Mouse (Mus musculus): ENCODE data around the gene Pdlim5. TPM values are rescaled to one million over a fixed set of nuclear protein-coding genes. Genes with fewer than 3 reads are reported as not detected.

Pdlim5 gene
- polyA plus RNA-seq, 1 experiment from 2014 or later = 84.5 TPM

DNA sequence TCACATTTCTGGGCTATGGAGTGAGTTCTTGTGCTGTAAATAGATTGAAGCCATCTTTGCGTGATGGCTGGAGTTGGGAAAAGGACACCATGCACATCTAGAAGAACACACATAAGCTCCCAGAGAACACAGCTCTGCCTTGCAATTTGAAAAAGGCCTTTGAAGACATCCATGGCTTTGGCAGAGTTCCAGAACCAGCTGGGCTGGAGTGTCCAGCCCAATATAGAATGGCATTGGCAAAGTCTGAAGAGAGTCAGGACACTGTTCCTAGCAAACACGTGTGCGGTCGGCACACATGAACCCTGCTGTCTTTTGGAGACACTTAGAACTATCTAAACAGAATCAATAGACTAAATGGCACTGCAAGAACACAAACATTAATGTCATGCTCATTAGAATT, 26.7 kb upstream of the Pdlim5 start:
- Histone ChIP-seq H3K4me1 (ENCODE audit: control insufficient read depth, insufficient read depth, low read length) (no peaks in the 10 kb centered on the region), H3K9ac (ENCODE audit: low read depth, low read length) (no peak overlapping the region), H3K9me3 (ENCODE audit: control insufficient read depth, low read length) (no peaks in the 10 kb centered on the region), H3K27me3 (replicated peaks; ENCODE audit: control insufficient read depth, insufficient read depth, low read length) (no peaks in the 10 kb centered on the region), H3K4me3 (ENCODE audit: low read depth, low read length) (no peak overlapping the region), H3K36me3 (ENCODE audit: control insufficient read depth, insufficient read depth, low read length) (no peaks in the 10 kb centered on the region), H3K4me2 (ENCODE audit: low read depth, low read length) (no peak overlapping the region), H3K27ac (replicated peaks; ENCODE audit: low read depth, low read length) (no peak overlapping the region)
- 81% methylated on average over 4 of the region's 4 CpGs for WGBS
- DNase-seq (ENCODE audit: low spot score) (no peak), ATAC-seq (ENCODE audit: low read depth) (no peak)

- no peak overlapping the region for H3K4me3 ChIP-seq (ENCODE audit: low read depth, low read length)
- no peaks in the 10 kb centered on the region for H3K4me1 ChIP-seq (ENCODE audit: control insufficient read depth, insufficient read depth, low read length)
- no peak overlapping the region for H3K27ac ChIP-seq (replicated peaks; ENCODE audit: low read depth, low read length)
- no peaks in the 10 kb centered on the region for H3K9me3 ChIP-seq (ENCODE audit: control insufficient read depth, low read length)
- H3K27me3 ChIP-seq (replicated peaks; ENCODE audit: control insufficient read depth, insufficient read depth, low read length) = no peaks in the 10 kb centered on the region
- ATAC-seq (ENCODE audit: low read depth) (no peak), DNase-seq (ENCODE audit: low spot score) (no peak)
- 81% methylated on average over 3 of the region's 3 CpGs for WGBS
- no peaks in the 10 kb centered on the region for H3K36me3 ChIP-seq (ENCODE audit: control insufficient read depth, insufficient read depth, low read length)
- no peak overlapping the region for H3K9ac ChIP-seq (ENCODE audit: low read depth, low read length)
- no peak overlapping the region for H3K4me2 ChIP-seq (ENCODE audit: low read depth, low read length)
Observed at GRCm38 (mm10) chr3:142421470-142421869, 26.0 kb upstream of the Pdlim5 start.

DNA sequence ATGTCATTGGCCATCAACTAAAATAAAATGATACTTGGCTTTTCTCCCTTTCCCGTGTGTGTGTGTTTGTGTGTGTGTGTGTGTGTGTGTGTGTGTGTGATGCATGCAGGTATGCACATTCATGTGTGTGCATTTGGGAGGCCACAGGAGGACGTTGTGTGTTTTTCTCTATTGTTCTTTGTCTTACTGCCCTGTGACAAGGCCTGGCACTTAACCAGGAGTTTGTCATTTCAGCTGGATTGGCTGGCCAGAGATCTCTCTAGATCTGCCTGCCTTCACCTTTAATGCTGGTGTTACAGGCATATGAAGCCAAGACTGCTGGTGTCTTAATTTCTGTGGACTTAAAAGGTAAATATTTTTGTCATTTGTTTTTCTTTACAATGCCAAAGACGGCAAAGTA, 22.5 kb upstream of the Pdlim5 start:
- no peak overlapping the region for H3K27ac ChIP-seq (replicated peaks; ENCODE audit: low read depth, low read length)
- H3K4me1 ChIP-seq (ENCODE audit: control insufficient read depth, insufficient read depth, low read length) = no peaks in the 10 kb centered on the region
- no peak overlapping the region for H3K4me2 ChIP-seq (ENCODE audit: low read depth, low read length)
- no peaks in the 10 kb centered on the region for H3K36me3 ChIP-seq (ENCODE audit: control insufficient read depth, insufficient read depth, low read length)
- no peaks in the 10 kb centered on the region for H3K27me3 ChIP-seq (replicated peaks; ENCODE audit: control insufficient read depth, insufficient read depth, low read length)
- H3K9me3 ChIP-seq (ENCODE audit: control insufficient read depth, low read length) = no peaks in the 10 kb centered on the region
- ATAC-seq (ENCODE audit: low read depth) (no peak), DNase-seq (ENCODE audit: low spot score) (no peak)
- H3K4me3 ChIP-seq (ENCODE audit: low read depth, low read length) = no peak overlapping the region
- WGBS = 59% methylated on average over 3 of the region's 3 CpGs
- no peak overlapping the region for H3K9ac ChIP-seq (ENCODE audit: low read depth, low read length)

- no peak overlapping the region for H3K4me2 ChIP-seq (ENCODE audit: low read depth, low read length)
- ATAC-seq (ENCODE audit: low read depth) (no peak), DNase-seq (ENCODE audit: low spot score) (no peak)
- WGBS = 75% methylated on average over 4 of the region's 4 CpGs
- H3K4me3 ChIP-seq (ENCODE audit: low read depth, low read length) = no peak overlapping the region
- no peaks in the 10 kb centered on the region for H3K36me3 ChIP-seq (ENCODE audit: control insufficient read depth, insufficient read depth, low read length)
- H3K27me3 ChIP-seq (replicated peaks; ENCODE audit: control insufficient read depth, insufficient read depth, low read length) = no peaks in the 10 kb centered on the region
- H3K4me1 ChIP-seq (ENCODE audit: control insufficient read depth, insufficient read depth, low read length) = no peaks in the 10 kb centered on the region
- no peak overlapping the region for H3K9ac ChIP-seq (ENCODE audit: low read depth, low read length)
- no peak overlapping the region for H3K27ac ChIP-seq (replicated peaks; ENCODE audit: low read depth, low read length)
- H3K9me3 ChIP-seq (ENCODE audit: control insufficient read depth, low read length) = no peaks in the 10 kb centered on the region
Observed at GRCm38 (mm10) chr3:142413345-142413885, 17.9 kb upstream of the Pdlim5 start.

GRCm38 (mm10) chr3:142410930-142411329, 15.4 kb upstream of the Pdlim5 start:
- Histone ChIP-seq H3K27me3 (replicated peaks; ENCODE audit: control insufficient read depth, insufficient read depth, low read length) (no peaks in the 10 kb centered on the region), H3K9me3 (ENCODE audit: control insufficient read depth, low read length) (no peaks in the 10 kb centered on the region), H3K36me3 (ENCODE audit: control insufficient read depth, insufficient read depth, low read length) (no peaks in the 10 kb centered on the region), H3K9ac (ENCODE audit: low read depth, low read length) (no peak overlapping the region), H3K4me3 (ENCODE audit: low read depth, low read length) (no peak overlapping the region), H3K27ac (replicated peaks; ENCODE audit: low read depth, low read length) (no peak overlapping the region), H3K4me1 (ENCODE audit: control insufficient read depth, insufficient read depth, low read length) (no peaks in the 10 kb centered on the region), H3K4me2 (ENCODE audit: low read depth, low read length) (no peak overlapping the region)
- DNase-seq (ENCODE audit: low spot score) (no peak), ATAC-seq (ENCODE audit: low read depth) (no peak)

DNA sequence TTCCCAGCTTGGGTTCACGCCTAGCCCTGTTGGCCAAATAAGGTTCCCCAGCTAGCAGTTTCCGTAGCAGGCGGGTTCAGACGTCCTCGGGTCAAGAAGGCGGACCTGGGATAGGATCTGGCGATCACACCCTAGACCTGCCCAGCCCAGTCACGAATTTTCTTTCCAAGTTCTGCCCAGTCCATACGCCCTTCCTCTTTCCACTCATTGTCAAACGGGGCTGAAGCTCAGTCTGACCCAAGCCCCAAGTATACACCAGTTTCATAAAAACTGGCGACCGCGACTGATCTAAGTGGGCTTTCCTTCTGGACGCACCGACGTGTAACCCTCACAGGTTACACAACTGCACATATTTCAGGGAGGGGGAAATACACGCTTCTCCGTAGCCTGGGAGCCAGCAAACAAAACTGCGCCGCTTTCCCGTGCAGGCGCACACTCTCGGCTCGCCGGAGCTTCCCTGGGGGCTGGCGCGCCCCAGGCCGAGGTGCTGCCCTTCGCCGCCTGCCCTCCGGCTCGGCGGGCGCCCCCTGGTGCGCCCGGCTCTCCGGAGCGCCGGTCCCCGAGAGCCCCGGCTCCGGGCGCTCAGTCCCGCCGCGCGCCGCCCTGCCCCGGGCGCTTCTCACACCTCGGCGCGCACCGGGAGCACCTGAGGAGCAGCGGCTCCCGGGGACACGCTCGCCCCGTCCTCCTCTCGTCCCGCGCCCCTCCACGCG, 544 bp downstream of the Pdlim5 start:
- peak overlapping the region; percentile 70 for H3K27ac ChIP-seq (replicated peaks; ENCODE audit: low read depth, low read length)
- no peaks in the 10 kb centered on the region for H3K27me3 ChIP-seq (replicated peaks; ENCODE audit: control insufficient read depth, insufficient read depth, low read length)
- H3K4me3 ChIP-seq (ENCODE audit: low read depth, low read length) = peak overlapping the region; percentile 85
- peak overlapping the region; percentile 80 for H3K4me2 ChIP-seq (ENCODE audit: low read depth, low read length)
- under 1% methylated on average over 45 of the region's 64 CpGs for WGBS
- ATAC-seq (ENCODE audit: low read depth) (peak; percentile 82), DNase-seq (ENCODE audit: low spot score) (peak; percentile 37)
- peak overlapping the region; percentile 75 for H3K9ac ChIP-seq (ENCODE audit: low read depth, low read length)
- no peaks in the 10 kb centered on the region for H3K9me3 ChIP-seq (ENCODE audit: control insufficient read depth, low read length)
- H3K36me3 ChIP-seq (ENCODE audit: control insufficient read depth, insufficient read depth, low read length) = no peaks in the 10 kb centered on the region
- no peaks in the 10 kb centered on the region; the same call in none of the 2 replicates for H3K4me1 ChIP-seq (ENCODE audit: control insufficient read depth, insufficient read depth, low read length)

GRCm38 (mm10) chr3:142394000-142394411, 1.5 kb downstream of the Pdlim5 start:
- H3K9me3 ChIP-seq (ENCODE audit: control insufficient read depth, low read length) = no peaks in the 10 kb centered on the region
- peak overlapping the region; percentile 85 for H3K4me3 ChIP-seq (ENCODE audit: low read depth, low read length)
- no peaks in the 10 kb centered on the region; the same call in none of the 2 replicates for H3K4me1 ChIP-seq (ENCODE audit: control insufficient read depth, insufficient read depth, low read length)
- no peak overlapping the region for H3K27ac ChIP-seq (replicated peaks; ENCODE audit: low read depth, low read length)
- no peaks in the 10 kb centered on the region for H3K27me3 ChIP-seq (replicated peaks; ENCODE audit: control insufficient read depth, insufficient read depth, low read length)
- 0 out of 2 replicates have a peak overlapping the region, but pooled peaks have one; percentile 75 for H3K9ac ChIP-seq (ENCODE audit: low read depth, low read length)
- ATAC-seq (ENCODE audit: low read depth) (no peak), DNase-seq (ENCODE audit: low spot score) (peak; percentile 4)
- 47% methylated on average over 9 of the region's 9 CpGs for WGBS
- H3K36me3 ChIP-seq (ENCODE audit: control insufficient read depth, insufficient read depth, low read length) = no peaks in the 10 kb centered on the region
- H3K4me2 ChIP-seq (ENCODE audit: low read depth, low read length) = peak overlapping the region; percentile 80

GRCm38 (mm10) chr3:142391531-142391930, 4.0 kb downstream of the Pdlim5 start:
- Histone ChIP-seq H3K27ac (replicated peaks; ENCODE audit: low read depth, low read length) (no peak overlapping the region), H3K4me2 (ENCODE audit: low read depth, low read length) (no peak overlapping the region), H3K4me3 (ENCODE audit: low read depth, low read length) (no peak overlapping the region), H3K36me3 (ENCODE audit: control insufficient read depth, insufficient read depth, low read length) (no peaks in the 10 kb centered on the region), H3K9me3 (ENCODE audit: control insufficient read depth, low read length) (no peaks in the 10 kb centered on the region), H3K9ac (ENCODE audit: low read depth, low read length) (no peak overlapping the region), H3K27me3 (replicated peaks; ENCODE audit: control insufficient read depth, insufficient read depth, low read length) (no peaks in the 10 kb centered on the region), H3K4me1 (ENCODE audit: control insufficient read depth, insufficient read depth, low read length) (no peaks in the 10 kb centered on the region; the same call in none of the 2 replicates)
- ATAC-seq (ENCODE audit: low read depth) (no peak), DNase-seq (ENCODE audit: low spot score) (no peak)
- WGBS = 70% methylated on average over 5 of the region's 5 CpGs

GRCm38 (mm10) chr3:142390288-142390687, 5.2 kb downstream of the Pdlim5 start:
- DNase-seq (ENCODE audit: low spot score) (peak; percentile 20), ATAC-seq (ENCODE audit: low read depth) (no peak)
- Histone ChIP-seq H3K9ac (ENCODE audit: low read depth, low read length) (no peak overlapping the region), H3K4me1 (ENCODE audit: control insufficient read depth, insufficient read depth, low read length) (no peaks in the 10 kb centered on the region; the same call in none of the 2 replicates), H3K27me3 (replicated peaks; ENCODE audit: control insufficient read depth, insufficient read depth, low read length) (no peaks in the 10 kb centered on the region), H3K4me2 (ENCODE audit: low read depth, low read length) (no peak overlapping the region), H3K9me3 (ENCODE audit: control insufficient read depth, low read length) (no peaks in the 10 kb centered on the region), H3K4me3 (ENCODE audit: low read depth, low read length) (no peak overlapping the region), H3K36me3 (ENCODE audit: control insufficient read depth, insufficient read depth, low read length) (no peaks in the 10 kb centered on the region), H3K27ac (replicated peaks; ENCODE audit: low read depth, low read length) (no peak overlapping the region)
- WGBS = 59% methylated on average over 2 of the region's 2 CpGs

Data from embryonic facial prominence, embryonic 14.5 days (tissue).